Mouse (Mus musculus): ENCODE data around the gene Trappc2l. TPM values are rescaled to one million over a fixed set of nuclear protein-coding genes. Genes with fewer than 3 reads are reported as not detected.

Trappc2l gene
- polyA plus RNA-seq, 1 experiment from 2014 or later: 39.3 TPM

DNA sequence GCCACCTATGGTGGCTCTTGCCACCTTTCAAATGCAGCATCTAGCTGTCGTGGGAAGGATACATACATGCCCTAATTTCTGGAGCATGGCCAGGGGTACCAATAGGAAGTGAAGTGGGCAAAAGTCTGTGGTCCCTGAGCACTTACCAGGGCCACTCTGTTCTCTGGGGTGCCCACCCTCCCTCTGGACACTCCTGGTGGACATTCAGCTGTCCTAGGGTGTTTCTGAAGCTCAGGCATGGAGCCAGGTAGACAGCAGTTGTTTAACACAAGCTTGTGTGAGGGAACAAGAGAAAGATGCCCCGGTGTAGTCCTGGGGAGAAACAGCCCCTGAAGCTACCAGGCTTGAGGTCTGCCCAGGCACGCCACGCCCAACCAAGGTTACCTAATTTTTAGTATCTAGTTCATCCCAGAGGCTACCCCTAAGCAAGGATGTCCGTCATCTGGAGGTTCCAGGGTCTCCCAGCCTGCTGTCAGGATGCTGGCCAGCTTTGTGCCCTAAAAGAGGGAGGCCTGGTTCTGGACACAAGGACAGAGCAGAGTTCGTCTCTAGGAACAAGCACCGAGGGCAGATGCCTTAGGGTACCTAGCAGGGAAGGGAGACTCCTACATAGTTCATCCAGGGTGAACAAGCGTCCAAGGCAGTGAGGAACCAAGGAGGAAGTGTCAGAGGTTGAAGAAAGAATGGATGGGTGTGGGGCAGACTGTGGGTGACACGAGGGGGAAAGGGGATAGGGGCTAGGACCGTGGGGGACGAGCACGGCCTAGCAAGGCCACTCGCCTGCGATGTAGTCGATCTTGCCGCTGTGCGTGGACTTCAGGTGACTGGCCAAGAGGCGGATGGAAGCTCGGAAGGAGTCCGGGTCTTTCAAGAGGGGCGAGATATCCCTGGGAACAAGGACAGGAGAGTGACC is 35.4 kb upstream of the Trappc2l start:
- DNase-seq (ENCODE audit: low spot score) (no peak), ATAC-seq (replicated peaks; ENCODE audit: low FRiP score) (peak; percentile 25)
- H3K9ac ChIP-seq (ENCODE audit: low read length): peak overlapping the region; percentile 61

DNA sequence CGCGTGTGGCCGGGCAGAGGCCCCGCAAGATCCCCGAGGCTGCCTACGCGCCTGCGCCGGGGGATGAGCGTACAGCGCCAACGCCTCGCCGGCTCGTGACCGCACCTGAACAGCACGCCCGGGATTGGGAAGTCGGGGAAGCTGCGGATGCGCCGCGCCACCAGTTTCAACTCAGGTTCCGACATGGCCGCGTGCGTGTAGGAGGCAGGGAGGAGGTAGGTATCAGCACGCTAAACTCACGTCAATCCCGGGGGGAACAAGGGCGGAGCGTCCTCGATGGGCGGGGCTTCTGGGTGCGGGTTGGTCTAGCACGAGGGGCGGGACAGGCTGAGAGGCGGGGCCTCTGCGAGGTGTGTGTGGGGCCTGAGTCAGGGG is 34.8 kb upstream of the Trappc2l start, which contains the start of gene Aprt:
Aprt (minus strand) TSS at position 262 of the 375 bp plus-strand sequence.
- peak within 1 kb of the TSS; percentile 44 for H3K4me3 ChIP-seq (ENCODE audit: low read depth, low read length)
- no peaks in the 10 kb centered on the region for H3K27me3 ChIP-seq (ENCODE audit: control insufficient read depth, insufficient read depth, low read length)
- H3K4me2 ChIP-seq (ENCODE audit: low read depth, low read length, severe bottlenecking): peak within 1 kb of the TSS; percentile 52
- WGBS: under 1% methylated on average over 39 of the region's 39 CpGs
- H3K36me3 ChIP-seq (ENCODE audit: control insufficient read depth, insufficient read depth, low read length): peaks cover 8% of the 10 kb centered on the region; the same call in 1 of the 2 replicates
- ATAC-seq (replicated peaks; ENCODE audit: low FRiP score) (peak; percentile 92), DNase-seq (ENCODE audit: low spot score) (peak; percentile 97)
- H3K4me1 ChIP-seq (replicated peaks; ENCODE audit: control insufficient read depth, insufficient read depth, low read length): peaks cover 24% of the 10 kb centered on the region
- peak within 1 kb of the TSS; percentile 61 for H3K9ac ChIP-seq (ENCODE audit: low read length)
- no peaks in the 10 kb centered on the region for H3K9me3 ChIP-seq (ENCODE audit: control insufficient read depth, low read length)
- no peak within 1 kb of the TSS for H3K27ac ChIP-seq (ENCODE audit: low read depth, low read length)

More for the DNA sequence above, 35.4 kb upstream of the Trappc2l start:
- H3K27me3 ChIP-seq (ENCODE audit: control insufficient read depth, insufficient read depth, low read length): no peaks in the 10 kb centered on the region
- peak overlapping the region; percentile 52 for H3K4me2 ChIP-seq (ENCODE audit: low read depth, low read length, severe bottlenecking)
- H3K4me3 ChIP-seq (ENCODE audit: low read depth, low read length): peak overlapping the region; percentile 44
- no peak overlapping the region for H3K27ac ChIP-seq (ENCODE audit: low read depth, low read length)
- H3K36me3 ChIP-seq (ENCODE audit: control insufficient read depth, insufficient read depth, low read length): peaks cover 15% of the 10 kb centered on the region; the same call in 1 of the 2 replicates
- WGBS: 18% methylated on average over 21 of the region's 21 CpGs
- no peaks in the 10 kb centered on the region for H3K9me3 ChIP-seq (ENCODE audit: control insufficient read depth, low read length)
- peaks cover 24% of the 10 kb centered on the region for H3K4me1 ChIP-seq (replicated peaks; ENCODE audit: control insufficient read depth, insufficient read depth, low read length)

DNA sequence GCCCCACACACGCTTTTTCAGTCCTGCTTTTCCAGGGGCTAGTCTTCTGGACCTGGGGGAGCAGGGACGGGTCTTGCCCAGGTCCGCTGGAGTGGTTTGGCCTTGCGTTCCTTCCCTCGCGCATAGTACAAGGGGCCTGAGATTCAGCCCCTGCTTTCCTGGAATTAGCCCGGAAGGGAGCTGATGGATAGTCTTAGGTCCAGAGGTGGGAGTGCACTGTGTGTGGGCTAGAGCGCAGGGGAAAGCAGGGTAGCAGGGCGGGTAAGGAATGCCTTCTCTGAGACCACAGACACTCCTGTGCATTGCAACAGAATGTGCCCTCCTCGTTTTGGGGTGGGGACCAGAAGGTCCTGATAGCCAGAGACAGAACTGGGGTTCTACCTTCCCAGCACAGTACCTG is 34.3 kb upstream of the Trappc2l start:
- H3K9me3 ChIP-seq (ENCODE audit: control insufficient read depth, low read length): no peaks in the 10 kb centered on the region
- peak overlapping the region; percentile 52; the same call in 1 of the 2 replicates for H3K4me2 ChIP-seq (ENCODE audit: low read depth, low read length, severe bottlenecking)
- DNase-seq (ENCODE audit: low spot score) (no peak), ATAC-seq (replicated peaks; ENCODE audit: low FRiP score) (peak; percentile 26)
- H3K27ac ChIP-seq (ENCODE audit: low read depth, low read length): no peak overlapping the region
- H3K36me3 ChIP-seq (ENCODE audit: control insufficient read depth, insufficient read depth, low read length): peaks cover 4% of the 10 kb centered on the region; the same call in 1 of the 2 replicates
- no peaks in the 10 kb centered on the region for H3K27me3 ChIP-seq (ENCODE audit: control insufficient read depth, insufficient read depth, low read length)
- peaks cover 24% of the 10 kb centered on the region for H3K4me1 ChIP-seq (replicated peaks; ENCODE audit: control insufficient read depth, insufficient read depth, low read length)
- H3K4me3 ChIP-seq (ENCODE audit: low read depth, low read length): peak overlapping the region; percentile 44; the same call in 1 of the 2 replicates
- peak overlapping the region; percentile 61 for H3K9ac ChIP-seq (ENCODE audit: low read length)
- 42% methylated on average over 10 of the region's 10 CpGs for WGBS

DNA sequence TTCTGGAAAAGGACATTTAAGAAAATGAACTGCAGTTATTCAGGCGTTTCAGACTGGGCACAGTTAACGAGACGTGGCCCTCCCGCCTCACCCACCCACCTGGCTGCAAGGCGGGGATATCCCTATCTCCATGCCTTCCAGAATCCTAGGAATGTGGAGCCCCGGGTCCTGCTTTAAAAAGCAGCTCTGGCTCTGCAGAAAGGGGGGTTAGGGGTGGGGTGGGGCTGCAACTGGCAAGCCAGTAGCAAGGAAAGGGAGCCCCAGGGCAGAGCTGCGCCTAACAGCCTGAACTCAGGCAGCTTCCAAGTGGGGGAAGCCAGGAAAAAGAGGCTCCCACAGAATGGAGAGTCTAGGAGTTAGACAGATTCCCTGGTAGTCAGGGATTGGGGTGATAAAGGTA is 32.2 kb upstream of the Trappc2l start:
- H3K9me3 ChIP-seq (ENCODE audit: control insufficient read depth, low read length): no peaks in the 10 kb centered on the region
- no peak for DNase-seq (ENCODE audit: low spot score)
- no peak overlapping the region for H3K27ac ChIP-seq (ENCODE audit: low read depth, low read length)
- H3K27me3 ChIP-seq (ENCODE audit: control insufficient read depth, insufficient read depth, low read length): no peaks in the 10 kb centered on the region
- no peak for ATAC-seq (replicated peaks; ENCODE audit: low FRiP score)
- no peaks in the 10 kb centered on the region for H3K36me3 ChIP-seq (ENCODE audit: control insufficient read depth, insufficient read depth, low read length)
- peaks cover 22% of the 10 kb centered on the region for H3K4me1 ChIP-seq (replicated peaks; ENCODE audit: control insufficient read depth, insufficient read depth, low read length)
- 22% methylated on average over 7 of the region's 7 CpGs for WGBS
- H3K4me3 ChIP-seq (ENCODE audit: low read depth, low read length): no peak overlapping the region
- H3K9ac ChIP-seq (ENCODE audit: low read length): no peak overlapping the region
- H3K4me2 ChIP-seq (ENCODE audit: low read depth, low read length, severe bottlenecking): no peak overlapping the region

DNA sequence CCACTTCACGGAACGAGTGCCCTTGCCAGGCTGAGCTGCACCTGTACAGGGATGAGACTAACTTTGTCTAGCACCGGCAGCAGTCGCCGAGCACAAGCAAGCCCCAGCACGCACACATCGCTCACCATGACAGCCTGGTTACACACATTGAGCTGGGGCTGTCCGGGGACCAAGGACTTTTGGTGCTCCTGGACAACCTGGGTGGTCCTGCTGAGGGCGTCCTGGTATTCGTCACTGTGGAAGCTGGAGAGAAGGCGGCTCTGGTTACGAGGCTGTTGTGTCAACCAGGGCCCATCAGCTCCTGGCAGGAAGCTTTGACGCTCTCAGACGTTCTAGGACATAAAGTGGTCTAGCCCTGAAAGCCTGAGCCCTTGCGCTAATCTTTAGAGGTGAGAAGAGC is 30.5 kb upstream of the Trappc2l start:
- Histone ChIP-seq H3K4me3 (ENCODE audit: low read depth, low read length) (no peak overlapping the region), H3K9me3 (ENCODE audit: control insufficient read depth, low read length) (no peaks in the 10 kb centered on the region), H3K36me3 (ENCODE audit: control insufficient read depth, insufficient read depth, low read length) (no peaks in the 10 kb centered on the region), H3K27me3 (ENCODE audit: control insufficient read depth, insufficient read depth, low read length) (0 out of 2 replicates have a peak, but pooled peaks cover 2% of the 10 kb centered on the region), H3K4me1 (replicated peaks; ENCODE audit: control insufficient read depth, insufficient read depth, low read length) (peaks cover 15% of the 10 kb centered on the region), H3K27ac (ENCODE audit: low read depth, low read length) (no peak overlapping the region), H3K4me2 (ENCODE audit: low read depth, low read length, severe bottlenecking) (no peak overlapping the region), H3K9ac (ENCODE audit: low read length) (no peak overlapping the region)
- no peak for DNase-seq (ENCODE audit: low spot score)
- WGBS: 82% methylated on average over 13 of the region's 15 CpGs
- ATAC-seq (replicated peaks; ENCODE audit: low FRiP score): no peak

DNA sequence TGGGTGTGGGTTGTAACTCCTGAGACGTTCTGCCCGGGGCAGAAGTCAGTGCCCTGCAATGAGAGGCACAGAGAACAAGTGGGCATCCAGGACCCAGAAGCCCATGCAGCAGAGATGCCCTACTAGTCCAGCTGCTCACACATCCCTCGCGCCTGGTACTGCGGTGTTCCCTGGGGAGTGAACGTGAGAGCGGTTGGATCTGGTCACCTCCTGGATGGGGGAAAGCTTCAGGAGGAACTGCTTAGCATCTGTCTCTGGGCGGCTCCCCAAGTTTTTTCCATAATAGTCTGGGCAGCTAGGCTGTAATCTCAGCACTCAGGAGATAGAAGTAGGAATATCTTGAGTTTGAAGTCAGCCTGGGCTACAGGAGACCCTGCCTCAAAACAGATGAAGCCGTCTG is 26.5 kb upstream of the Trappc2l start:
- H3K9me3 ChIP-seq (ENCODE audit: control insufficient read depth, low read length): no peaks in the 10 kb centered on the region
- no peak for ATAC-seq (replicated peaks; ENCODE audit: low FRiP score)
- no peak overlapping the region for H3K4me2 ChIP-seq (ENCODE audit: low read depth, low read length, severe bottlenecking)
- no peaks in the 10 kb centered on the region for H3K4me1 ChIP-seq (replicated peaks; ENCODE audit: control insufficient read depth, insufficient read depth, low read length)
- H3K27ac ChIP-seq (ENCODE audit: low read depth, low read length): no peak overlapping the region
- no peak overlapping the region for H3K9ac ChIP-seq (ENCODE audit: low read length)
- H3K27me3 ChIP-seq (ENCODE audit: control insufficient read depth, insufficient read depth, low read length): 0 out of 2 replicates have a peak, but pooled peaks cover 2% of the 10 kb centered on the region
- WGBS: 91% methylated on average over 9 of the region's 9 CpGs
- H3K36me3 ChIP-seq (ENCODE audit: control insufficient read depth, insufficient read depth, low read length): no peaks in the 10 kb centered on the region
- no peak overlapping the region for H3K4me3 ChIP-seq (ENCODE audit: low read depth, low read length)
- DNase-seq (ENCODE audit: low spot score): no peak

DNA sequence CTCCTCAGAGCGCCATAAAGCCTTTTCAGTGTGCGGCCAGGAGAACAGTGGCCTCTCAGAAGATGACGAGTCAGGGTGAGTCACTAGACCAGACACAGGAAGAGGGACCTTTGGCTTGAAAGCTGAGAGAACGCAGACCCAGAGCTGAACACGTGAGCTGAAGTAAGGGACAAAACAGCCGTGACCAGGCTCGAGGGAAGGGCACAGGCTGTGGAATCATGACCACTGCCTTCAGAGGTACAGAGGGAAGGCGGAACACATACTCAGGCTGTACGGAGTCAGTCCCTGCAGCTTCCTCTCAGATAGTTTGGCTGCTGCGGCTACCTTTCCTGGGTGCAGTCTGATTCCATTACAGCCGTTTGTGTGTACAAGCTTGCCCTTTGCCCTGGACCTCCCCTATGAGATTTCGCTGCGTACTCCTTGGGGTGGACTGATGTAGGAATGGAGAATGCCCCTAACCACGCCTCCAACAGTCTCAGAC is 26.0 kb upstream of the Trappc2l start:
- H3K27me3 ChIP-seq (ENCODE audit: control insufficient read depth, insufficient read depth, low read length): 0 out of 2 replicates have a peak, but pooled peaks cover 2% of the 10 kb centered on the region
- no peak overlapping the region for H3K27ac ChIP-seq (ENCODE audit: low read depth, low read length)
- ATAC-seq (replicated peaks; ENCODE audit: low FRiP score) (no peak), DNase-seq (ENCODE audit: low spot score) (no peak)
- H3K4me2 ChIP-seq (ENCODE audit: low read depth, low read length, severe bottlenecking): no peak overlapping the region
- H3K36me3 ChIP-seq (ENCODE audit: control insufficient read depth, insufficient read depth, low read length): no peaks in the 10 kb centered on the region
- H3K4me3 ChIP-seq (ENCODE audit: low read depth, low read length): no peak overlapping the region
- H3K4me1 ChIP-seq (replicated peaks; ENCODE audit: control insufficient read depth, insufficient read depth, low read length): no peaks in the 10 kb centered on the region
- H3K9me3 ChIP-seq (ENCODE audit: control insufficient read depth, low read length): no peaks in the 10 kb centered on the region
- H3K9ac ChIP-seq (ENCODE audit: low read length): no peak overlapping the region
- WGBS: 71% methylated on average over 14 of the region's 14 CpGs

DNA sequence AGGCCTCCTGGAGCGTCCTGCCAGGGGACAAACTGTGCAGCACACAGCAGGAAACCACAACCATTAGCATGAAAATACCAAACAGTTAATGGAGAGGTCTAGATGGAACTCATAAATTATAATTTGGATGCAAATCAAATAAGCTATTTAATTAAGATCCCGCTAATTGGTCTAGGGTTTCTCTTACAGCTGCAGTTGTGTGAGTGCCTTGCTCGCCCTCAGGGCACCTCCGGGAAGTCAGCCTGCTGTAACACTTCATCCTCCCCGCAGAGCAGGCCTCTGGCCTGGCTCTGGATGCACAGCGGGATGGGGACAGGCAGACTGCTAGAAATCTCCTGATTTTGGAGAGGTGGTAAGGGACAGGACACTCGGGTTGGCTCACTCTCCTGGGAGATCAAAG is 25.3 kb upstream of the Trappc2l start:
- no peak overlapping the region for H3K27ac ChIP-seq (ENCODE audit: low read depth, low read length)
- no peaks in the 10 kb centered on the region for H3K36me3 ChIP-seq (ENCODE audit: control insufficient read depth, insufficient read depth, low read length)
- H3K4me3 ChIP-seq (ENCODE audit: low read depth, low read length): no peak overlapping the region
- no peak overlapping the region for H3K9ac ChIP-seq (ENCODE audit: low read length)
- no peaks in the 10 kb centered on the region for H3K9me3 ChIP-seq (ENCODE audit: control insufficient read depth, low read length)
- H3K27me3 ChIP-seq (ENCODE audit: control insufficient read depth, insufficient read depth, low read length): 0 out of 2 replicates have a peak, but pooled peaks cover 2% of the 10 kb centered on the region
- ATAC-seq (replicated peaks; ENCODE audit: low FRiP score): no peak
- WGBS: 55% methylated on average over 7 of the region's 7 CpGs
- DNase-seq (ENCODE audit: low spot score): no peak
- H3K4me1 ChIP-seq (replicated peaks; ENCODE audit: control insufficient read depth, insufficient read depth, low read length): no peaks in the 10 kb centered on the region
- H3K4me2 ChIP-seq (ENCODE audit: low read depth, low read length, severe bottlenecking): no peak overlapping the region

Data from forebrain, embryonic 11.5 days (tissue).